Mouse (Mus musculus): ENCODE results near the gene Atp6v0b.

DNA sequence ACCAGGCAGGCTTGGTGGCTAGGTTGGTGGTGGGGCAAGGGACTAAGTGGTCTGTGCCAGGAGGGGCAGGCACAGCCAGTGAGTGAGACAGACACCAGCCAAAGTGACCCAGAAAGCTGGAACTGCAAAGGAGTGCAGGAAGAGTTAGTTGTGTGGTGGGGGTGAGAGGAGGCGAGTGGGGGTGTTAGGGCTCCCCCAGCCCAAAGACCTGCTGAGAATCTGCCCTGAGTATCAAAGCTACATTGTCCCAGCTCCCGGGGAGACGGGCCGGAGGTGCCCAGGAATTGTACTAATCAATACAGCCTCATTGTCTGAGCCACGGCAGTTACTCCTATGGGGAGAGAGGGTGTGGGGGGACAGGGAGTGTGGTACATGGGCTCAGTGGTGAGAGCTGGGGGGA lies 37.6 kb downstream of the Atp6v0b start:
- TF ChIP-seq POLR2A (IDR thresholded peaks at IDR 0.05; ENCODE audit: low read depth, low read length) = no peak
- TF ChIP-seq CTCF (IDR thresholded peaks at IDR 0.05; ENCODE audit: borderline replicate concordance, insufficient read depth, low read length) = no peak

Measured in embryonic fibroblast, embryonic 13.5 days (primary cell).